ENCODE assay signal across 25 mouse cellular contexts in the genomic region with DNA sequence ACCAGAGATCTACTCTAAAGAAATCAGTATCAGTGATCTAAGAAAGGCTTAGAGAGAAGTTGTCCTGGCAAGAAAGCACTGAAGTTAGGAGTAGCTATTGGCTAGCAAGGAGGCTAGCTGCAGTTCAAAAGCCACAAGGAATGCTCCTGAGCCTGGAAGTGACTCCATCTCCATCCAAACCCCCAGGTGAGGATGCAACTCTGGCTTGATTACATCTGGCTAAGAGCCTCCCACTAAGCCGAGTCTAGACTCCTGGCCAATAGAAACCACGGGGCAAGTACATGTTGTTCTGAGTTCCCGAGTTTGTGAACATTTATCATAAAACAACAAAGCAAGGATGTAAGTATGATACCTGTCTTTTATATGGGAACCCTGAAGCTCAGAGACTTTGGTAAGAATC. TPM values are rescaled to one million over a fixed set of nuclear protein-coding genes. Genes with fewer than 3 reads are reported as not detected.
"Had no signal": no experiment of that assay in that cellular context is flagged by ENCODE, and none has a peak within 500 bp of the region (broad histone marks: within the 10 kb centered on the region; RNA-seq: fewer than 3 reads in every experiment).

No protein-coding gene starts in this region.

- H3K9me3 ChIP-seq: embryonic facial prominence, embryonic 10.5 days; embryonic facial prominence, embryonic 12.5 days; embryonic facial prominence, embryonic 13.5 days; embryonic facial prominence, embryonic 15.5 days; forebrain, embryonic 10.5 days; forebrain, embryonic 12.5 days; forebrain, embryonic 13.5 days; forebrain, embryonic 15.5 days; heart, embryonic 10.5 days had no signal

- H3K9ac ChIP-seq: embryonic facial prominence, embryonic 12.5 days; embryonic facial prominence, embryonic 13.5 days; embryonic facial prominence, embryonic 15.5 days; forebrain, embryonic 12.5 days; forebrain, embryonic 13.5 days; forebrain, embryonic 15.5 days; forebrain, postnatal 0 days had no signal

- H3K27ac ChIP-seq: embryonic facial prominence, embryonic 10.5 days; embryonic facial prominence, embryonic 12.5 days; embryonic facial prominence, embryonic 13.5 days; embryonic facial prominence, embryonic 15.5 days; forebrain, embryonic 10.5 days; forebrain, embryonic 12.5 days; forebrain, embryonic 13.5 days; forebrain, embryonic 15.5 days; heart, adult 2 months; heart, embryonic 10.5 days had no signal

- ATAC-seq: forebrain, embryonic 13.5 days; forebrain, embryonic 15.5 days; forebrain, embryonic 16.5 days; forebrain, postnatal 0 days had no signal

- H3K4me2 ChIP-seq: embryonic facial prominence, embryonic 12.5 days; embryonic facial prominence, embryonic 13.5 days; embryonic facial prominence, embryonic 15.5 days; forebrain, embryonic 12.5 days; forebrain, embryonic 13.5 days; forebrain, embryonic 15.5 days had no signal

- H3K36me3 ChIP-seq: embryonic facial prominence, embryonic 10.5 days; embryonic facial prominence, embryonic 12.5 days; embryonic facial prominence, embryonic 13.5 days; embryonic facial prominence, embryonic 15.5 days; forebrain, embryonic 10.5 days; forebrain, embryonic 12.5 days; forebrain, embryonic 15.5 days; heart, embryonic 10.5 days had no signal

- DNase-seq: embryo, embryonic 11 days; gastrocnemius, postnatal 14 days; gastrocnemius, postnatal 25 days; heart, adult 11 months; heart, adult 18-20 months; heart, adult 2 months had no signal

- H3K27me3 ChIP-seq: embryonic facial prominence, embryonic 12.5 days; embryonic facial prominence, embryonic 13.5 days; embryonic facial prominence, embryonic 15.5 days; forebrain, embryonic 12.5 days; forebrain, embryonic 15.5 days had no signal

- H3K4me3 ChIP-seq: embryonic facial prominence, embryonic 10.5 days; embryonic facial prominence, embryonic 12.5 days; embryonic facial prominence, embryonic 13.5 days; embryonic facial prominence, embryonic 15.5 days; erythroblast, embryonic 14.5 days; forebrain, embryonic 10.5 days; forebrain, embryonic 12.5 days; forebrain, embryonic 13.5 days; forebrain, embryonic 15.5 days; gastrocnemius, adult 2 months; heart, adult 2 months; heart, embryonic 10.5 days had no signal

RNA-seq across cellular contexts. Expression of gene Eps8l3, which starts 33.6 kb away (rescaled TPM):
- polyA plus RNA-seq: cortical plate, adult 2 months; embryonic facial prominence, embryonic 10.5 days; embryonic facial prominence, embryonic 11.5 days; embryonic facial prominence, embryonic 12.5 days; embryonic facial prominence, embryonic 13.5 days; embryonic facial prominence, embryonic 14.5 days; embryonic facial prominence, embryonic 15.5 days; erythroblast, embryonic 14.5 days; forebrain, embryonic 10.5 days; forebrain, embryonic 11.5 days; forebrain, embryonic 12.5 days; forebrain, embryonic 13.5 days; forebrain, embryonic 14.5 days; forebrain, embryonic 15.5 days; forebrain, embryonic 16.5 days; forebrain, postnatal 0 days; frontal cortex, adult 2 months; heart, adult 2 months; heart, embryonic 10.5 days had no signal
